Mouse (Mus musculus) CH12.LX (cell line): ENCODE data around the gene 4930519G04Rik. TPM values are rescaled to one million over a fixed set of nuclear protein-coding genes. Genes with fewer than 3 reads are reported as not detected.

Experiments used
- DNase-seq: peaks from one replicate; pipeline ENCODE4 v3.0.0-alpha.2; 2013; ENCODE audit errors: extremely low read depth
- H3K27ac ChIP-seq: 2 replicates; pipeline ENCODE4 v1.5.1; 2012; ENCODE audit warnings: low read depth, mild to moderate bottlenecking, control low read depth, moderate library complexity; ENCODE audit not compliant: insufficient read depth
- H3K27me3 ChIP-seq: replicated peaks from 2 replicates; pipeline ENCODE3; 2012; ENCODE audit warnings: inconsistent platforms
- H3K36me3 ChIP-seq, 2 experiments: replicated peaks in 1 of 2; 2 replicates each; pipeline versions ENCODE3 to v1.6.1; 2012; ENCODE audit warnings: inconsistent platforms in 1 of 2, low read length in 1 of 2, mild to moderate bottlenecking in 1 of 2, mixed read lengths in 1 of 2, moderate library complexity in 1 of 2; ENCODE audit not compliant: control insufficient read depth in 1 of 2, insufficient read depth in 1 of 2
- H3K4me1 ChIP-seq, 2 experiments: 2 replicates each; pipeline ENCODE4 v1.6.1; 2012; ENCODE audit warnings: inconsistent platforms in 1 of 2, moderate library complexity in 1 of 2; ENCODE audit not compliant: insufficient read depth in 2 of 2, control insufficient read depth in 1 of 2
- H3K4me2 ChIP-seq: 2 replicates; pipeline ENCODE4 v1.6.1; 2012; ENCODE audit warnings: low read depth, mild to moderate bottlenecking, control low read depth; ENCODE audit not compliant: poor library complexity, insufficient read depth, severe bottlenecking
- H3K4me3 ChIP-seq, 3 experiments: fragments of 150-350 bp in 1 of 3; sonication (generic) in 1 of 3; replicated peaks in 1 of 3; 2 replicates each; pipeline versions ENCODE3 to v1.5.1; 2011 to 2012; ENCODE audit warnings: low read depth in 2 of 3, low read length in 2 of 3, mild to moderate bottlenecking in 2 of 3, moderate library complexity in 2 of 3, control low read depth in 1 of 3, improper control_type of control experiment in 1 of 3, inconsistent platforms in 1 of 3, mixed read lengths in 1 of 3; ENCODE audit not compliant: poor library complexity in 1 of 3
- H3K79me2 ChIP-seq: replicated peaks from 2 replicates; pipeline ENCODE4 v1.6.1; 2012; ENCODE audit warnings: mild to moderate bottlenecking, moderate library complexity; ENCODE audit not compliant: control insufficient read depth, poor library complexity, insufficient read depth, severe bottlenecking; ENCODE audit errors: extremely low read depth
- H3K9ac ChIP-seq: 2 replicates; pipeline ENCODE4 v1.6.1; 2012; ENCODE audit warnings: low read depth, mild to moderate bottlenecking, control low read depth, moderate library complexity; ENCODE audit not compliant: insufficient read depth
- H3K9me3 ChIP-seq: replicated peaks from 2 replicates; pipeline ENCODE3; 2012; ENCODE audit warnings: low read length, inconsistent platforms, mixed read lengths
- CTCF ChIP-seq, 2 experiments: IDR thresholded peaks in 1 of 2; conservative IDR thresholded peaks in 1 of 2; 2 replicates each; pipeline ENCODE4 v1.5.1; 2011 to 2012; ENCODE audit warnings: low read depth in 2 of 2, low read length in 2 of 2, improper control_type of control experiment in 1 of 2, inconsistent platforms in 1 of 2, mild to moderate bottlenecking in 1 of 2, moderate library complexity in 1 of 2
- ETS1 ChIP-seq: conservative IDR thresholded peaks from 2 replicates; pipeline ENCODE4 v1.6.1; 2012; ENCODE audit warnings: low read depth, mild to moderate bottlenecking, inconsistent platforms, low read length, improper control_type of control experiment, moderate library complexity
- JUND ChIP-seq: conservative IDR thresholded peaks from 2 replicates; pipeline ENCODE4 v1.6.1; 2011; ENCODE audit warnings: low read depth, low read length, improper control_type of control experiment
- KAT2A ChIP-seq: IDR thresholded peaks from 2 replicates; pipeline ENCODE4 v1.6.1; 2012; ENCODE audit warnings: low read length, improper control_type of control experiment, inconsistent platforms; ENCODE audit not compliant: insufficient replicate concordance
- MAFK ChIP-seq: IDR thresholded peaks from 2 replicates; pipeline ENCODE4 v1.6.1; 2011; ENCODE audit warnings: low read length, improper control_type of control experiment; ENCODE audit not compliant: insufficient replicate concordance
- MXI1 ChIP-seq: IDR thresholded peaks from 2 replicates; pipeline ENCODE4 v1.6.1; 2011; ENCODE audit warnings: mild to moderate bottlenecking, low read depth, low read length, improper control_type of control experiment
- MYC ChIP-seq: IDR thresholded peaks from 2 replicates; pipeline ENCODE4 v1.6.1; 2011; ENCODE audit warnings: low read depth, mild to moderate bottlenecking, improper control_type of control experiment, low read length
- POLR2A ChIP-seq: IDR thresholded peaks from 2 replicates; pipeline ENCODE4 v1.6.1; 2011; ENCODE audit warnings: low read depth, mild to moderate bottlenecking, improper control_type of control experiment, low read length
- POLR2AphosphoS2 ChIP-seq: IDR thresholded peaks from 2 replicates; pipeline ENCODE4 v1.6.1; 2011; ENCODE audit warnings: low read depth, low read length, improper control_type of control experiment
- RAD21 ChIP-seq: IDR thresholded peaks from 2 replicates; pipeline ENCODE4 v1.6.1; 2011; ENCODE audit warnings: low read depth, mild to moderate bottlenecking, low read length, improper control_type of control experiment, moderate library complexity
- SMC3 ChIP-seq: IDR thresholded peaks from 2 replicates; pipeline ENCODE4 v1.6.1; 2011; ENCODE audit warnings: low read depth, low read length, improper control_type of control experiment
- TCF12 ChIP-seq: IDR thresholded peaks from 2 replicates; pipeline ENCODE4 v1.6.1; 2014; ENCODE audit warnings: low read depth, mild to moderate bottlenecking, inconsistent platforms, low read length, improper control_type of control experiment
- ZC3H11A ChIP-seq: IDR thresholded peaks from 2 replicates; pipeline ENCODE4 v1.6.1; 2012; ENCODE audit warnings: low read depth, mild to moderate bottlenecking, inconsistent platforms, low read length, improper control_type of control experiment
- ZNF384 ChIP-seq: IDR thresholded peaks from 2 replicates; pipeline ENCODE4 v1.6.1; 2012; ENCODE audit warnings: low read depth, low read length, improper control_type of control experiment, inconsistent platforms
- dilution Hi-C: fragments of 300-500 bp; cut with MboI; formaldehyde crosslinking; loops from 2 replicates; pipeline ENCODE4 v1.14.3; 2020; ENCODE audit warnings: low sequenced_read_pairs; ENCODE audit not compliant: extremely low pct_unique_long_range_greater_than_20kb, extremely low pct_ligation_motif_present
- in situ Hi-C: fragments of 300-500 bp; cut with MboI; formaldehyde crosslinking; loops from 3 replicates; pipeline ENCODE4 v1.14.3; 2019; ENCODE audit warnings: low sequenced_read_pairs, low pct_ligation_motif_present, low pct_unique_long_range_greater_than_20kb, mixed read lengths
- polyA plus RNA-seq: library from polyadenylated mRNA; unstranded; fragments of >175 nt; gene quantifications from 2 replicates; pipeline ENCODE4 v1.2.1, GENCODE M21; 2012; ENCODE audit warnings: low read depth; ENCODE audit not compliant: insufficient read length
- total RNA-seq, 2 experiments: library from RNA; depleted of rRNA; stranded (reverse); fragments of 300-350 nt in 1 of 2; fragments of >200 nt in 1 of 2; gene quantifications; 2 replicates each; pipeline ENCODE4 v1.2.3; 2012 to 2014

4930519G04Rik gene
- total and polyA plus RNA-seq, 3 experiments = not detected

- Histone ChIP-seq H3K79me2 (no peaks in the 10 kb centered on the region), H3K36me3 (peaks cover 51 to 94% of the 10 kb centered on the region in 2 experiments), H3K4me2 (no peak overlapping the region), H3K4me1 (peaks cover 5 to 7% of the 10 kb centered on the region in 2 experiments; a peak in 3 of 4 replicates), H3K27ac (no peak overlapping the region), H3K9ac (no peak overlapping the region), H3K4me3 (no peak overlapping the region), H3K9me3 (no peaks in the 10 kb centered on the region), H3K27me3 (no peaks in the 10 kb centered on the region)
- dilution Hi-C loops = no loop called here
- TF ChIP-seq CTCF (conservative IDR thresholded peaks at IDR 0.05 in 1 of 2, IDR thresholded peaks at IDR 0.05 in 1 of 2; ENCODE audit: low read depth in 2 of 2, low read length in 2 of 2) (peak in 1 of 2 experiments; percentile 51; a peak in 2 of 4 replicates), TCF12 (no peak), JUND (no peak), SMC3 (peak; percentile 54), POLR2A (no peak), RAD21 (peak; percentile 31), ZNF384 (no peak)
- DNase-seq = no peak
- in situ Hi-C loops = no loop called here
Observed at GRCm38 (mm10) chr5:114804958-114805357, 48.5 kb upstream of the 4930519G04Rik start.

- H3K27me3 ChIP-seq = no peaks in the 10 kb centered on the region
- TF ChIP-seq KAT2A (no peak), ETS1 (no peak), ZNF384 (peak; percentile 72), POLR2AphosphoS2 (no peak), JUND (no peak), ZC3H11A (no peak), MXI1 (no peak), MYC (no peak), MAFK (no peak)
- no peak overlapping the region for H3K4me2 ChIP-seq
- peaks cover 5 to 8% of the 10 kb centered on the region in 2 experiments; a peak in 3 of 4 replicates for H3K4me1 ChIP-seq
- no peak for DNase-seq
- peaks cover 45 to 91% of the 10 kb centered on the region in 2 experiments for H3K36me3 ChIP-seq
- dilution Hi-C loops (no loop called here), in situ Hi-C loops (no loop called here)
- H3K9me3 ChIP-seq = no peaks in the 10 kb centered on the region
- H3K9ac ChIP-seq = no peak overlapping the region
- H3K27ac ChIP-seq = no peak overlapping the region
- H3K79me2 ChIP-seq = no peaks in the 10 kb centered on the region
- H3K4me3 ChIP-seq = no peak overlapping the region
Observed at GRCm38 (mm10) chr5:114805436-114806350, 47.8 kb upstream of the 4930519G04Rik start.
